Mouse (Mus musculus) midbrain, embryonic 11.5 days (tissue): ENCODE data around the gene Ostn. TPM values are rescaled to one million over a fixed set of nuclear protein-coding genes. Genes with fewer than 3 reads are reported as not detected.
"Not testable (repeated sequence)": the region's sequence is repeated elsewhere in the genome, so short reads cannot be mapped to it uniquely, and the experiment has no call there.

Source experiments
- ATAC-seq: fragments of 200-750 bp; cut with Nextera tagmentation; 2 replicates; pipeline ENCODE4 v1.8.0; 2017; ENCODE audit warnings: moderate TSS enrichment, moderate library complexity; ENCODE audit not compliant: low FRiP score
- DNase-seq: peaks from one replicate; pipeline ENCODE4 v3.0.0; 2015; ENCODE audit warnings: low spot score; ENCODE audit errors: missing footprints
- H3K27ac ChIP-seq: fragments of 300-500 bp; sonication (generic); 2 replicates; pipeline ENCODE4 v1.5.1; 2014; ENCODE audit warnings: low read depth, low read length
- H3K27me3 ChIP-seq: fragments of 300-500 bp; sonication (generic); 2 replicates; pipeline ENCODE4 v1.6.1; 2014; ENCODE audit warnings: mild to moderate bottlenecking, low read length, moderate library complexity, mixed read lengths; ENCODE audit not compliant: control insufficient read depth, insufficient read depth
- H3K36me3 ChIP-seq: fragments of 300-500 bp; sonication (generic); 2 replicates; pipeline ENCODE4 v1.6.1; 2014; ENCODE audit warnings: mild to moderate bottlenecking, low read length, moderate library complexity, mixed read lengths; ENCODE audit not compliant: control insufficient read depth, insufficient read depth
- H3K4me1 ChIP-seq: fragments of 300-500 bp; sonication (generic); 2 replicates; pipeline ENCODE4 v1.6.1; 2014; ENCODE audit warnings: low read length; ENCODE audit not compliant: control insufficient read depth, insufficient read depth
- H3K4me2 ChIP-seq: fragments of 300-500 bp; sonication (generic); 2 replicates; pipeline ENCODE4 v1.6.1; 2014; ENCODE audit warnings: mild to moderate bottlenecking, moderate library complexity
- H3K4me3 ChIP-seq: fragments of 300-500 bp; sonication (generic); 2 replicates; pipeline ENCODE4 v1.5.1; 2014; ENCODE audit warnings: low read depth, low read length
- H3K9ac ChIP-seq: fragments of 300-500 bp; sonication (generic); 2 replicates; pipeline ENCODE4 v1.6.1; 2014; ENCODE audit warnings: low read length
- H3K9me3 ChIP-seq: fragments of 300-500 bp; sonication (generic); 2 replicates; pipeline ENCODE4 v1.6.1; 2016; ENCODE audit warnings: low read length; ENCODE audit not compliant: control insufficient read depth
- WGBS: fragments of 180-500 bp; shearing (Covaris S2); extraction: QIAGEN DNeasy Blood & Tissue Kit; methylation state at CpG from one replicate; pipeline ENCODE4 v1.1.7; 2014; 5-methylcytosine and 5-hydroxymethylcytosine counted together
- polyA plus RNA-seq: library from polyadenylated mRNA; unstranded; fragments of >200 nt; fragmentation: Nextera tagmentation; extraction: Ambion mirVana; gene quantifications from 2 replicates; pipeline ENCODE4 v1.2.1, GENCODE M21; 2014

The Ostn gene
- polyA plus RNA-seq: not detected in 2 replicates

GRCm38 (mm10) chr16:27307189-27307588, at the start of gene Ostn:
TSS of gene Ostn (plus strand) at chr16:27307489.
- ATAC-seq, H3K9ac ChIP-seq, H3K4me1 ChIP-seq, H3K4me3 ChIP-seq, H3K27ac ChIP-seq, DNase-seq, H3K27me3 ChIP-seq, H3K4me2 ChIP-seq, H3K36me3 ChIP-seq, H3K9me3 ChIP-seq: not testable (repeated sequence)
- WGBS: 84% methylated on average over 4 of the region's 4 CpGs

DNA sequence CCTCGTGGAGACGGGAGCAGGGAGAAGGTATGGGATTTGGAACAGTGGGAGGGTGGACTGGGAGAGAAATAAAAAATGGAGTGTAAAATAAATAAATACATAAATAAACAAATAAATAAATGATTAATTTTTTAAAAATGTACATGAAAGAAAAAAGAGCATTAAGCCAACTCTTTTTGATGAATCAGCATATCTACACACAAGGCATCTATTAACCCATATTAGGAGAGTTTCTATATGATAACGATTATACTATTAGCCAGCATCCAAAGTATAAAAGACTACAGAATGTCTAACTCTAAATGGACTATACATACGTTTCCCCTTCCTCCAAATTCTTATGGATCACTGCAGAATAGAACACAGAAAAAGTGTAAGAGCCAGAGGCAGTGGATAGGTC, 38.5 kb upstream of the Ostn start:
- ATAC-seq (no peak), DNase-seq (no peak)
- Histone ChIP-seq H3K36me3 (no peaks in the 10 kb centered on the region), H3K4me1 (no peaks in the 10 kb centered on the region), H3K27me3 (no peaks in the 10 kb centered on the region), H3K9me3 (no peaks in the 10 kb centered on the region), H3K4me3 (no peak overlapping the region), H3K9ac (no peak overlapping the region), H3K4me2 (no peak overlapping the region), H3K27ac (no peak overlapping the region)
- 78% methylated on average over 4 of the region's 4 CpGs for WGBS

DNA sequence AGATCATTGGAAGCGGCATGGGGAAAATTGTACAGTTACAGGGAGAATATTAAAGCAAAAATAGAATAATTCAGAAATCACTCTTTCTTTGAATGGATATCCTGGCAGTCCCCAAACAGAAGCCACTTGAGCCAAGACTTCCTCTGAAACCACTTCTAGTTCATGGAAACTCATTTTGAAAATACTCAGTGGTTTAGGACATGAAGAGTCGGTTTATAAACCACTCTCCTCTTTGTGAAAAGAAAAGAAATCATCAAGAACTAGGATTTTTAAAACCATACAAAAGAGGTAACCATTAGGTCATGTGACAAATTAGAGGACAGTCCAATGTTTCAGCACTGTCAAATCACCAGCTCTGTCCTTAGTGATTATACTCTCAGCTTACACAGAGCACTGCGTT, 19.9 kb upstream of the Ostn start:
- Histone ChIP-seq H3K4me1 (no peaks in the 10 kb centered on the region), H3K27me3 (no peaks in the 10 kb centered on the region), H3K9me3 (no peaks in the 10 kb centered on the region), H3K4me3 (no peak overlapping the region), H3K36me3 (no peaks in the 10 kb centered on the region), H3K27ac (no peak overlapping the region), H3K9ac (no peak overlapping the region), H3K4me2 (no peak overlapping the region)
- DNase-seq (no peak), ATAC-seq (no peak)
- 88% methylated on average over 3 of the region's 3 CpGs for WGBS

- no peak for DNase-seq
- H3K27me3 ChIP-seq: no peaks in the 10 kb centered on the region
- H3K4me3 ChIP-seq: no peak overlapping the region
- H3K36me3 ChIP-seq: no peaks in the 10 kb centered on the region
- no peaks in the 10 kb centered on the region for H3K9me3 ChIP-seq
- H3K9ac ChIP-seq: no peak overlapping the region
- H3K4me2 ChIP-seq: no peak overlapping the region
- no peak for ATAC-seq
- 95% methylated on average over 3 of the region's 3 CpGs for WGBS
- no peaks in the 10 kb centered on the region for H3K4me1 ChIP-seq
- H3K27ac ChIP-seq: no peak overlapping the region
Measured at GRCm38 (mm10) chr16:27296508-27296907, 10.8 kb upstream of the Ostn start.

DNA sequence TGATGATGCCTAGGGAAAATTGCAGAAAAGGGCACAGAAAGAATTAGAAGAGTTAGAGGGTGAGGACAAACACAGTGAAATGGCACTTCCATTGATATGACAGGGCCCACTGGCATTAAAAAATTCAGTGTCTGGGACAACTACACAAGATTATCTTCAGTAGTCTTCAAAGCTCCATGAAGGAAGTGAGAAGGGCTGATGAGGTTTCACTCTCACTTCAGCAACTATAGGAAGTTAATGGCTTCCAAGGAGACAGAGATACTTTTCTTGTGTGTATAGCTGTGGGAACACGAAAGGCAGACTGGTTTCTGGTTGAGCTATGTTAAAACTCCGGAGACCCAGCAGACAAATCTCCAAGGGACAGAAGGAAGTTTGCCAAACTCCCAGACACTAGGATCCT, 10.4 kb upstream of the Ostn start:
- no peaks in the 10 kb centered on the region for H3K9me3 ChIP-seq
- no peak overlapping the region for H3K4me3 ChIP-seq
- H3K36me3 ChIP-seq: no peaks in the 10 kb centered on the region
- no peak for DNase-seq
- no peak overlapping the region for H3K4me2 ChIP-seq
- ATAC-seq: no peak
- H3K27me3 ChIP-seq: no peaks in the 10 kb centered on the region
- H3K9ac ChIP-seq: no peak overlapping the region
- 84% methylated on average over 2 of the region's 2 CpGs for WGBS
- no peaks in the 10 kb centered on the region for H3K4me1 ChIP-seq
- H3K27ac ChIP-seq: no peak overlapping the region

DNA sequence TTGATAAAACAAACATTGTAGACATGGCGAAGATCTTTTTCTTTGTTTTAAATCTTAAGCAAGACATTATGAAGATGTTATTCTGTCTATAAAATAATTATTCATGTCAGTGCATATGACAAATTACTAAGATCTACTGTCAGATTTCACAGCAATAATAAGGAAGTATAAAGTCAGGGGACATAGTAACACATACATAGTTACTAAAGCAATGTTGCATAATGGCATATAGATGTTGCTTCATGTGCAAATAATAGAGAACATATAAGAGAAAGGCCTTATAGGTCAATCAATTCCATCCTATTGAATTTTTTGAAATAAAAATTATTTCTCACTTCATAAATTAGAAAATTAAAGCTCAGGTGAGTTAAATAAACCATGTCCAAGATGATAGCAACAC, 11.8 kb downstream of the Ostn start:
- ATAC-seq: no peak
- Histone ChIP-seq H3K36me3 (no peaks in the 10 kb centered on the region), H3K27me3 (no peaks in the 10 kb centered on the region), H3K4me1 (no peaks in the 10 kb centered on the region), H3K4me2 (no peak overlapping the region), H3K27ac (no peak overlapping the region), H3K9me3 (no peaks in the 10 kb centered on the region), H3K9ac (no peak overlapping the region), H3K4me3 (no peak overlapping the region)
- WGBS: 85% methylated on average over 1 of the region's 1 CpGs
- DNase-seq: no peak

DNA sequence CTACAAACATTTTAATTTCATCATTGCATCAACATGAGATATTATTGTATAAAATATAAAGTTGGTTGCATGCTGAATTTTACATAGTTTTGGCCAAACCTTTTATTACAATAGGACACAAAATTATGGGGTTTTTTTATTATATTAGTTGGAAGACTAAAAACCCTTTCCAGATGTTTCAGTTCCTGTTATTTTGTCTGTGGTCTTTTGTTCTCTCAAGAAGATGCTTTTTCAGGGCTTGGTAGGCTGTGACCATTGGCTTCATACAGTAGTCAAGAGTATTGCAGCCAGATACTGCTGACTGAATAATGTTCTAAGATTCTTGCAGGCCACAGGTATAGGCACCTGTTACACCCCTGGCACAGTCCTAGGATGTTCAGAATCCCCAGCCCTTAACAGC, 14.8 kb downstream of the Ostn start:
- Histone ChIP-seq H3K27me3 (no peaks in the 10 kb centered on the region), H3K27ac (no peak overlapping the region), H3K4me1 (no peaks in the 10 kb centered on the region), H3K9me3 (no peaks in the 10 kb centered on the region), H3K4me3 (no peak overlapping the region), H3K9ac (no peak overlapping the region), H3K4me2 (no peak overlapping the region), H3K36me3 (no peaks in the 10 kb centered on the region)
- DNase-seq (no peak), ATAC-seq (no peak)

- no peak for DNase-seq
- H3K36me3 ChIP-seq: no peaks in the 10 kb centered on the region
- H3K9ac ChIP-seq: no peak overlapping the region
- no peak for ATAC-seq
- H3K4me1 ChIP-seq: no peaks in the 10 kb centered on the region
- 100% methylated on average over 2 of the region's 2 CpGs for WGBS
- no peaks in the 10 kb centered on the region for H3K27me3 ChIP-seq
- H3K4me3 ChIP-seq: no peak overlapping the region
- no peak overlapping the region for H3K27ac ChIP-seq
- no peaks in the 10 kb centered on the region for H3K9me3 ChIP-seq
- H3K4me2 ChIP-seq: no peak overlapping the region
Measured at GRCm38 (mm10) chr16:27326463-27326862, 19.2 kb downstream of the Ostn start.

DNA sequence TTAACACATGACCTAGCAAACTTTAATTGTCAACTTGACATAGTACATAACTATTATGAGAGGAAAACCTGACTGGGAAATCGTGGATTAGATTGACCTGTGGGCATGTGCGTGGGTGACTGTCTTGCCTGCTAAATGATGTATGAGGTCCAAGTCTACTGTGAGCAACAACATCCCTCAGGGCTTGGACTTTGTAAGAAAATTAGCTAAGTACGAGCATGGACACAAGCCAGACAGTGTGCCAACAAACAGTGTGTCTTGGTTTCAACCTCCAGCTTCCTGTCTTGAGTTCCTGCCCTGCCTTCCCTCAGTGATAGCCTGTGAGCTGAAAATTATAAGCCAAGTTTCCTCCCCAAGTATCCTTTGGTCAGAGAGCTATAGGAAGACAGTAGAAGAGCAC, 40.2 kb downstream of the Ostn start:
- 81% methylated on average over 3 of the region's 3 CpGs for WGBS
- H3K4me2 ChIP-seq: no peak overlapping the region
- no peaks in the 10 kb centered on the region for H3K27me3 ChIP-seq
- ATAC-seq (no peak), DNase-seq (no peak)
- no peaks in the 10 kb centered on the region for H3K9me3 ChIP-seq
- H3K27ac ChIP-seq: no peak overlapping the region
- no peak overlapping the region for H3K4me3 ChIP-seq
- H3K4me1 ChIP-seq: no peaks in the 10 kb centered on the region
- no peaks in the 10 kb centered on the region for H3K36me3 ChIP-seq
- H3K9ac ChIP-seq: no peak overlapping the region

DNA sequence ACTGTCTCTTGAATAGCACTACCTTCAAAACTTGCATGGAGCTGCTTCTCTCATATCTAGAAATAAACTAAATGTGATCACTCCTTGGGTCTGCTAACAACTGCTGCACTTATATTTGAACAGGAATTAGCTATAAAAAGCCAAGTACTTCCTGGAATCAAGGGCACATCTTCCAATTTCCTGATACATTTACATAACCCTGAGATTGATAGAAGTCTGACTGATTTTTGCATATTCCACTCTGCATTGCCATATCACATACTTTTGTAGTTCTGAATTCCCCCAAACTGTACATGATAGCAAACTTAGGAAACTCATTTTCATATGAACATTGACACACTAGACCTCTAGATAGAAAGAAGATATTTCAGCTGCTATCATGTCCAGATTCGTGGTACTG, 41.1 kb downstream of the Ostn start:
- Histone ChIP-seq H3K4me3 (no peak overlapping the region), H3K27me3 (no peaks in the 10 kb centered on the region), H3K36me3 (no peaks in the 10 kb centered on the region), H3K4me1 (no peaks in the 10 kb centered on the region), H3K27ac (no peak overlapping the region), H3K9ac (no peak overlapping the region), H3K9me3 (no peaks in the 10 kb centered on the region), H3K4me2 (no peak overlapping the region)
- ATAC-seq: no peak
- 68% methylated on average over 1 of the region's 1 CpGs for WGBS
- no peak for DNase-seq
